Mouse (Mus musculus) layer of hippocampus, postnatal 14 days (tissue): ENCODE results near the gene Mip. TPM values are rescaled to one million over a fixed set of nuclear protein-coding genes. Genes with fewer than 3 reads are reported as not detected.
"Not testable (repeated sequence)": the region's sequence is repeated elsewhere in the genome, so short reads cannot be mapped to it uniquely, and the experiment has no call there.

ENCODE experiments used
- DNase-seq, 2 experiments: peaks; one replicate each; pipeline ENCODE4 v3.0.0; 2021 to 2022; ENCODE audit warnings: low spot score in 2 of 2, mixed read lengths in 1 of 2
- long read RNA-seq, 2 experiments: library from polyadenylated mRNA; stranded (forward); transcript quantifications; one replicate each; pipeline ENCODE4 v2.0.0; 2021
- total RNA-seq, 2 experiments: library from RNA; stranded (reverse); gene quantifications; 2 replicates each; pipeline ENCODE4 v1.2.3; 2021

Gene Mip
- total RNA-seq: not detected
- long read RNA-seq, experiment 1: 0 reads
- long read RNA-seq, experiment 2: 0 reads

DNA sequence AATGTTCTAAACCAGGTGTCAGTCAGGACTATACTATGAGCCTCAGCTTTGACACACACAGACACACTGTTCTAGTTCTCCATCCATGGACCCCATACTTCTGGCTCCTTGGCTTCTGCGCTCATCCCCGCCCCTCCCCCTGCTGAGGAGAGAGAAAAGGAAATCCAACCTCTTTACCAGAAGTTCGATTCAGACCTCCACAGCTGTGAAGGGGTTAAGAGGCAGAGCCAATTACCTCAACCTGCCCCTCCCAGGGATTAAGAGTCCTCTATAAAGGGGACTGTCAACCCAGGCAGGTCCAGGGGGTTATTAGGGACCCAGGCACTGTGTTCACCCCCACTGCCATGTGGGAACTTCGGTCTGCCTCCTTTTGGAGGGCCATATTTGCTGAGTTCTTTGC is at the start of gene Mip:
Gene Mip, plus strand, starts transcription at position 301 of the 400 bp plus-strand sequence.
- DNase-seq: no peak

DNA sequence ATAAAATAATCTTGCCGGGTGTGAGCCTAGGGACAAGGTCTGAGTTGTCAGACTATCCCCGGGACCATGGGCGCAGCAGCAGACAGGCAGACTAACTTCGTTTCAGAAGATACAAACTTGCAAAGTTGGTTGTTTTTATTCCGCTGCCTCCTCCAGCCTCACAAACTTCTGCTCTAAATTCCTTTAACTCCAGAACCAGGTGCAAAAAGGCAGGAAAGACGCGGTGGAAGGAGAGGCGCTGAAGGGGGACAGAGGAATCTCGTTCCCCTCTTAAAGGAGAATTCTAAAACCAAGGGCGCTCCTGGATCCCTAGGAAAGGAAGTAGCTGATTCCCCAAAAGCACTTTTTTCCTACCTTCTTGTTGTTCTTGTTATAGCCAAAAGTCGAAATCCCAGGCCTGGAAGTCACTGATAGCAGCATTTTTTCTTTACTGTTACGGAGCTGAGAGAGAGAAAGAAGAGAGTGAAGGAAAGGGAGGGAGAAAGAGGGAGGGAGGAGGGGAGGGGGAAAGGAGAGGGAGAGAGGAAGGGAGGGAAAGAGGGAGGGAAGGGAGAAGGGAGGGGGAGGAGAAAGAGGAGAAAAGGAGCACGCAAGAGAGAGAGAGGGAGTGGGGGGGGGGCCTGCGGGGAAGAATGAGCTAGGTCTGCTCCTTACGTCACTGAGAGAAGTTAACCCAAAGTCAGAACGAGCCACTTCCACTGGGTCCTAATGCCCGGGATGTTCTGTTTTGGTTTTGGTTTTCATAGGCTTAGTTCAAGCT is 49.5 kb upstream of the Mip start:
- peak; percentile 9 to 64 for DNase-seq

DNA sequence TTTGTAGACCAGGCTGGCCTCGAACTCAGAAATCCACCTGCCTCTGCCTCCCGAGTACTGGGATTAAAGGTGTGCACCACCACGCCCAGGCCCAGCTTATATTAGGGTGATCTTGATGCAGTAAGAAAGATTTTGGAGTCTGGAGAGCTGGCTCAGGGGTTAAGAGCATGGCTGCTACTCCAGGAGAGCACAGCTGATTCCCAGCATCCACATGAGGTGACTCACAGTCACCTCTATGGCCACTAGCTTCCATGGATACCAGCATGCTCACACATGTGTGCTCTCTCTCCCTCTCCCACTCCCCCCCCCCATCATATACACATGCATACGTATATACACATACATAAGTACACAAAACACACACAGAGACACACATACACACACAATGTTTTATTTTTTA is 48.3 kb upstream of the Mip start:
- DNase-seq: no peak

DNA sequence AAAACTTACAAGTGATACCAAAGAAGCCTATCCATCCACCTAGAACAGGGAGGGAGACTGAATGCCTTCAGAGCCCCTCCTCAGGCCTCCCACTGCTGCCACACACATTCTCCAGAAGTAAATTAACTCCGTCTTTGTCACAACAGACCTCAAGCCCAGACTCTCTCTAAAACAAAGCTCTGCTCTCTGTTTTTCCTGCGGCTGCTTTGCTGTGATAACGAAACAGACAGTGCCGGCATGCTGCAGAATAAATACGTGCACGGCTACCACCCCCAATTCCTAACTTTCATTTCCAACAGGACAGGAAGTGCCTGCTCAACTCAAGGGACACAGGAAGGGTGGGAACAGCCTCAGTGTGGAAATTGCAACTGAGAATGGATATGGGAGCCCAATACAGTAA is 45.6 kb upstream of the Mip start, which contains the start of gene Rbms2:
Gene Rbms2, minus strand, starts transcription at position 309 of the 400 bp plus-strand sequence.
- DNase-seq: no peak

DNA sequence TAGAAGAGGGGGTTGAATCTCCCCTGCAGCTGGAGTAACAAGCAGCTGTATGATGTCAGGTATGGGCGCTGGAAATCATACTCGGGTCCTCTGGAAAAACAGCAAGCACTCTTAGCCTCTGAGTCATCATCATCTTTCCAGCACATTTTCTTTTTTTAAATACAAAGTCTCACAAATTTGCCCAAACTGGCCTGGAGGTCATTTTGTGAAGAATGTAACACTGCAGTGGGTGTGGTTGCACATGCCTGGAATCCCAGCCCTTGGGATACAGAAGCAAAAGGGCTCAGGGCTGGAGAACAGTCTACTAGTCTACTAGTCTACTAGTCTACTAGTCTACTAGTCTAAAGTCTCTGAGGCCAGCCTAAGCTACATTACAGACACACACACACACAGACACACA is 41.3 kb upstream of the Mip start:
- DNase-seq: no peak

DNA sequence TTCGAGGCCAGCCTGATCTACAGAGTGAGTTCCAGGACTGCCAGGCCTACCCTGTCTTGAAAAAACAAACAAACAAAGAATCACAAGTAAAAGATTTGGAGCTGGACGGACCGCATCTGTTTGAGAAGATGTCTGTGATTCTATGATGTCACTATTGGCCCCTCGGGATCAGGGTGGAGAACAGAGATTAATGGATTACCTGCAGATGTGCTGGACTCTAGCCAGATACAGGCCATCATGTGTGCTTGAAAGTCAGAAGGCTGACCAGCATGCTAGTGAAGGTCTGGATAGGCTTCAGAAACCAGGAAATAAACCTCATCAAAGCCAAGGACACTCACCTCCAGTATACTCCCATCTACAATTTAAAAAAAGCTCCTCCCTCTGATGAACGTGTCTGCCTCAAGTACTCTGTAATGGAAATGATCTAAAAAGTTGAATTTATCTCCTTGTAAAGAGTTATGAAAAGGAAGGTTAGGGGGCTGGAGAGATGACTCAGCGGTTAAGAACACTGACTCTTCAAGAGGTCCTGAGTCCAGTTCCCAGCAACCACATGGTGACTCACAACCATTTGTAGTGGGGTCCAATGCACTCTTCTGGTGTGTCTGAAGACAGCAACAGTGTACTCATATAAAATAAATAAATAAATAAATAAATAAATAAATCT is 40.2 kb upstream of the Mip start:
- no peak for DNase-seq

DNA sequence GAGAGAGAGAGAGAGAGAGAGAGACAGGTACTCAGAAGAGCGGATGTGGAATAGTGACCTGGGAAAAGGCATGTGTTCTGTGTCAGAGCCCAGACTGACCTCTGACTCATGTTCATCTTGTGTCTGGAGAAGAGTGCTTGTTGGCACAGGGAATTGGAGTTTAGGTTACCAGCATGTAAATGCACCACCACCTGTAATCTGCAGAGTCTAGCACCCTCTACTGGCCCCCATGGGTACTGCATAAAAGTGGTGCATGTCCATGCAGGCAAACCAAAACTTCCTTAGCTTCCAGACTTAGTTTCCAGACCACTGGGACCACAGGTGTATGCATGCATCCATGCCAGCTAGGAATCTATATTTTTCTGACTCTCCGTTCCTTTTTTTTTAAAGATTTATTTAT is 39.7 kb upstream of the Mip start:
- DNase-seq: peak; percentile 62 to 70

DNA sequence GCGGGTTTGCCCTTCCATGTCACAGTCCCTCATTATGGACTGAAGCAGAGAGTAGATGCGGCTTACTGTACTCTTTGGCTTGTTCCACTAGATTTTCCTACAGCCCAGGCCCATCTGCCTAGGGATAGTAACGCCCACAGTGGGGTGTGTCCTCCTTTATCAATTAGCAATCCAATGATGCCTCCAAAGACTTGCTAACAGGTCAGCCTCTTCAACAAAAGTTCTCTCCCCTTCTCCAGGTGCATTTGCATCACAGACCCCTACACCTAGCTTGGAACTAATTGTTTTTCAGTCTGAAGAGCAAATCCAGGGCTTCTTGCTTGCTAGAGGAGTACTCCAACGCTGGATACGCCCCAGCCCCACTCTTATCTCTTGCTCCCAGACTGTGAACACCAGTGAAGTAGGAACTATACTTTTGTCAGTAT is 38.4 kb upstream of the Mip start:
- DNase-seq: no peak

DNA sequence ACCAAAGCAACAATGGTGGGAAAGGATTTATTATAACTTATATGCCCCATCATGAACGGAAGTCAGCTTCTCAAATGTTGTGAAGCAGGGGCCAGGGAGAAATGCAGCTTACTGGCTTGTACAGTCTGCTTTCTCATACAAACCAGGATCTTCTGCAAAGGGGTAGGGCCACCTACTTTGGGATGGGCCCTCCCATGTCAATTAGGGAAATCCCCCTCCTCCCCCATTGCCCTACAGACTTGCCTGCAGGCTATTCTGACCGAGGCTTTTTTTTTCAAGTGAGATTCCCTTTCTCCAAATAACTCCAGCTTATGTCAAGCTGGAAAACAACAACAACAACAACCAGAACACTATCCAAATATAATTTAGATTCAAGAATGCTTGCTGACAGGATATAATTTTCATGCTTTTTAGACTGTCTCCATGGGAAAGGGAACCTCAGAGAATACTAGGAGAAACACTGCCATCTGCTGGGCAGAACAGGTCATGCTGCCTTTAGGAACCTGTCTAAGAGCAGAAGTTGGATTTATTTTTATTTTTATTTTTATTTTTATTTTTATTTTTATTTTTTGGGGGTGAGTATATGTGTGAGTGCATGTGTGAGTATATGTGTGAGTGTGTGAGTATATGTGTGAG is 37.3 kb upstream of the Mip start:
- peak; percentile 63 to 82 for DNase-seq

DNA sequence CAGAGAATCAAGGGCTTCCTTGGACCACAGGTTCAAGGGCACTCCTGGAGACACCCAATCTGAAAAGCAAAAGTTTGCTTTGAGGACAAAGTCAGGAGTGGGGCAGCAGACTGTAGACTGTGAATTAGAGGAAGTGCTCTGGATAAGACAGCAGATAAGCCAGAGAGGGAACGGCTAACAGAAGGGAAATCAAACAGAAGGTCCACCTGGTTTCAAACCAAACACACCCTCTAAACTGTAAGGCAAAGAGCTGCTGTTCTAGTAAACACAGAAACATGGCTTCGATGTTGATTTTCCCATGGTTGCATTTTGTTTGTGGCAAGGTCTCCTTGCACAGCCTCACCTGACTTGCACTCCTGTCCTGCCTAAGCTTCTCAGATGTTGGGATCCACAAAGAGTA is 34.2 kb upstream of the Mip start:
- DNase-seq: no peak

DNA sequence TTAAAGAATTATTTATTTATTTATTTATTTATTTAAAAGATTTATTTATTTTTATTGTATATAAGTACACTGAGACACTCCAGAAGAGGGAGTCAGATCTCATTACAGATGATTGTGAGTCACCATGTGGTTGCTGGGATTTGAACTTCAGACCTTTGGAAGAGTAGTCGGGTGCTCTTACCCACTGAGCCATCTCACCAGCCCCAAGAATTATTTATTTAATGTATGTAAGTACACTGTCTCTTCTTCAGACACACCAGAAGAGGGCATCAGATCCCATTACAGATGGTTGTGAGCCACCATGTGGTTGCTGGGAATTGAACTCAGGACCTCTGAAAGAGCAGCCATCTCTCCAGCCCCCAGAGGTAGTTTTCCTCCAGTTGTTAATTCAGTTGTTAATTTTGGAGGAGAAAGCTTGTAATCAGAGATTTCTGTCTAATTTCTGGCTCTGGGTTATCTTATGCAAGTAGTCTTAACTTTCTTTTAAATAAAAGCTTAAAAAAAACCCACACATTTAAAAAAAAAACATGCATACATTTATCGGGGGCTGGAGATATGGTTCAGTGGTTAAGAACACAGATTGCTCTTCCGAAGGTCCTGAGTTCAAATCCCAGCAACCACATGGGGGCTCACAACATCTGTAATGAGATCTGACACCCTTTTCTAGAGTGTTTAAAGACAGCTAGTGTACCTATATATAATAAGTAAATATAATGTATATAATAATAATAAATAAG is 33.4 kb upstream of the Mip start:
- not testable (repeated sequence) for DNase-seq

DNA sequence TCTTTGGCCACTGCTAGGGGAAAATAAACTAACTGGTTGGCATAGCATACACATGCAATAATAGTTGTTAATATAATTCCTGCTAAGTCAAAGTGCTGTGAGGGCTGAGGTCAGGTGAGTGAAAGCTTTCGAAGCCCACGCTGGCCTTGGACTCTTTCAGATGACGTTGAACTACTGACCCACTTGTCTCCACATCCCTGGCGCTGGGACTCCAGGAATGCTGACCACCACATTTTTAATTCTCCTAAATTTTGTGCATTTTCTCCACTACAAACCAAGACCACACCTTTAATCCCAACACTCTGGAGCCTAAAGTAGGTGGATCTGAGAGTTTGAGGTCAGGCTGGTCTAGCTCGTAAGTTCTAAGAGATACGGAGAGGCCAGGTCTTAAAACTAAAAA is 32.5 kb upstream of the Mip start:
- DNase-seq: no peak

DNA sequence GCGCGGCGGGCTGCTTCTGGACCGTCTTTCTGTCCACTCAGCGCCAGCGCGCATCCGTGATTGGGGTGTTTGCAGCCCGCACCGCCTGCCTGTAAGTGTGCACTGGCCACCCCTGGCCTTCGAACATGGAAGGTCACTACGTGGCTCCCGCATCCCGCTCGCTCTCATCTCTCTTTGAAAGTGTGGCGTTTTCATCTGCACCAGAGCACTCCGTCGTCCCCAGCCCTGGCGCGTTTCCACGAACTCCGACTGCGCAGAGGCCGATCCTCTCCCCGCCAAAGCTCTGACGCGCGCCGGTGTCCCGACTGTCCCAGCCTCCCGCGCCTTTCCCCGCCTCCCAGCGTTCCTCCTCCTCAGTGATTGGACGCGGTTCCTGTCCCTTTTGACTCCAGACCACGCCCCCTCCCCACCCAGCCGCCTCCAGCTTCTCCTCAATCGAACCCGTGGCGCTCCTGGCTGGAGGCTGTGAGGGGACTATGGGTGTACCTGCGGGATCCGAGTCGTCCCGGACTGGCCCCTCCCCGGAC is 31.6 kb upstream of the Mip start, which contains the start of gene Gls2:
Gene Gls2, plus strand, starts transcription at position 434 of the 527 bp plus-strand sequence.
- DNase-seq: peak; percentile 95 to 98

DNA sequence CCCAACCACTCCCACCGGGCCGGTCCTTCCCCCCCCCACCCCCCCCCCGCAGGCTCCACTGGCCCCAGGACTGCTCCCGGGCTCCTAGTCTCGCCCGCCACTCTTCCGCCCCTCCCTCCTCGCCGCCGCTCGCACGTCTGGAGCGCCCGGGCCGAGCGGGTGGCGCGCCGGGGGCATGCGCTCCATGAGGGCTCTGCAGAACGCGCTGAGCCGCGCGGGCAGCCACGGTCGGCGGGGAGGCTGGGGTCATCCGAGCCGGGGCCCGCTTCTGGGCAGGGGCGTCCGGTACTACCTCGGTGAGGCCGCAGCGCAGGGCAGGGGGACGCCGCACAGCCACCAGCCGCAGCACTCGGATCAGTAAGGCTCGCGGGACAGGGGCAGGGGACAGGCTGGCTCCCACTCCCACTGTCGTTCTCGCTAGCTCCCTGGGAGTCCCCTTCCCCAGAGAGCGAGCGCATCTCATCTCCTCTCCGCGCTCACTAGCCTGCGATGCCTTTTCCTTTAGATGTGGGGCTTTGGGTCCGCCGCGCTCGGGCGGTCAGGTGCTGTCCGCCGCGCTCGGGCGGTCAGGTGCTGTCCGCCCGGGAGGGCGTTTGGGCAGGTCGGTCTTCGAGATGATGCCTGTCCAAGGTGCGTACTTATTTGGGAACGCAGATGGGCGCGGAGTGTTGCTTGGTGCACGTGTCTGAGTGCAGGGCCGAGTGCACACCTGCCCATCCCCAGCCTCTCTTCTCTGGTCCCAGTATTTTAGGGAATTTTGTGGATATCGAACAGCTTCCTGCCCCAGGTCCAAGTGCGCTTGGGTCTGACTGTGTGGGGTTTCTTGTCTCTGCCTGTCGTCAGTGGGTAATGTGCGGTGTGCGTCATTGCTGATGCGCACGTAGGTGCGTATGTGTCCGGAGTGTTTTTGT is 30.8 kb upstream of the Mip start:
- peak; percentile 16 to 41 for DNase-seq

DNA sequence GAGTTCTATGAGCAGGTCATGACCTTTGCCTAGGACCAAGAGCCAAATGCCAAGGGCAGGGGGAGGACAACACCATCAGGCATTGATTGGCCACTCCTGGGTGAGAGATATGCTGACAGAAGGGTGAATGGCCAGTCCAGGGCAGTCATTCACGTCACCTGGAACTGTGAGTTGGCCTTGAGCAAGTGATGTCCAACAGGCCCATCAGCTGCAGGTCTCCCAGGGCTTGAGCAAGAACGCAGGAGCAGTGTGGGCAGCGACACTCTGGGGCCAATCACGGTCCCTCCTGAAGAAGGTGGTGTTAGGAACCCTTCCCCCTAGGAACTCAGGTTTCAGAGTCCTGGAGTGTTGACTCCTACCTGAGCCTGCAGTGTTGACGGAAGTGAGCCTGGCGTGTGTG is 23.8 kb upstream of the Mip start:
- no peak for DNase-seq

DNA sequence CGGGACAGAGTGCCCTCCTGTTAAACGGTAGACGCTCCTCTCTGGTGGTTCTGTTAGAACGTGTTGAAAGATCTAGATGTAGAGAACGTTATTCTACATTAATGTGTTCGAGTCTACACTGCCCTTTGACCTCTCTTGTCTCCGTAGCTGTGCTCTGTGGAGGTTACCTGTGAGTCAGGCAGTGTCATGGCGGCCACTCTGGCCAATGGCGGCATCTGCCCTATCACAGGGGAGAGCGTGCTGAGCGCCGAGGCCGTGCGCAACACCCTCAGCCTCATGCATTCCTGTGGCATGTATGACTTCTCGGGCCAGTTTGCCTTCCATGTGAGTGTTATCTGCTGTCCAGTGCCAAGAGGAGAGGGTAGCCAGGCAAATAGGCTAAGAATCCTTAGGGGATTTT is 20.7 kb upstream of the Mip start:
- no peak for DNase-seq

DNA sequence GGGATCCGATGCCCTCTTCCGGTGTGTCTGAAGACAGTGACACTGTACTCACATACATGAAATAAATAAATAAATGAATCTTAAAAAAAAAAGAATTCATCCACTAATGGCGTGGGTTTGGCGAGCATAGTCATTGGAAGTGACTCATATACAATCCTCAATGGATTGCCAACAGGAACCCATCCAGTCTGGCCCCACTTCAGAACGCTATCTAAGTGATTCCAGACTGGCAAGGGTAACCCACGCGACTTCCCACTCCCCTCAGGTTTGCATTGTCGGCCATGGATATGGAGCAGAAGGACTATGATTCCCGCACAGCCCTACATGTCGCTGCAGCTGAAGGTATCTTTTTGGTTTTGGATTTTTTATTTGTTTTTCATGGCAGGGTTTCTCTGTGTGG is 17.3 kb upstream of the Mip start:
- no peak for DNase-seq

DNA sequence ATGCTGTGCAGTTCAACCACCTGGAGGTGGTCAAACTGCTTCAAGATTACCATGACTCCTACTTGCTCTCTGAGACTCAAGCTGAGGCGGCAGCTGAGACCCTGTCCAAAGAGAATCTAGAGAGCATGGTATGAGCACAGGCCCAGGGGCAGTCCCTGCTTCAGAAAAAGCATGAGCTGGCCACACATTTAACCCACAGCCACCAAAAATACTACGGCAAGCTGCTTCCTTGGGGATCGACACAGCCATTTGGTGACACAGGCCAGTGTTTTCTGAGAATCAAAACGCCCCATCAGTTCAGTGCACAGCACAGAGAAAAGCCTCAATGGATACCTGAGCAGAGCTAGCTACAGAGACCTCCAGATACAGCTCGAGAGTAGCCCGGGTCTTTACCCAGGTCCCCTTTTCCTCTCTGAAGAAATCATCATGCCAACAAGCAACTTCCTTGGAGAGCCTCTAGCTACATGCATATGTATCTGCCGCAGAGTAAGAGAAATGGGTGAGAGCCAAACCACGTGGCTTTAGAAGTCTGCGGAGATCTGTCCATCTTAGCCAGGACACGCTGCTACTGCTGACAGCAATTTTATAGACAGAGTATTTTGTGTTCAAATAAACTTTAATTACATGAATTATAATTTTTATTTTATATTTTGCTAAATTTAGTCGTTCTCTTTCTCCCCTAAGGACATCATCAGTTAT is 16.2 kb upstream of the Mip start:
- no peak for DNase-seq

DNA sequence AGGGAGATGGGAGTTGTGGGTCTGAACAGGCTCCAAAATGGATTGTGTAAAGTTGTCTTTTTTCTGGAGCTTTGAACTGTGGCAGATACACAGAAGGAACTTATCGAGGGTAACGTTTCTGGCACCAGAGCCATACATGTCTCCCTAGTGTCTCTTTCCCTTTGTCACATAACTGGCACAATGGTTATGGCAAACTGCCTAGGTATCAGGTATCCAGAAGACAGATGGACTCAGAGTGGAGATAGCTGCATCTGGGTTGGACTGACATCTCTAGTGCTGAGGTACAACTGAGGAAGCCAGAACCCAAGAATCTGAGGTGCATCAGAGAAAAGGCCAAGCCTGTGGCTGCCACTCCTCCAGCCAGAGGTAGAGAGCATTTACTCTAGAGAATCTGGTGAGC is 15.5 kb upstream of the Mip start:
- no peak for DNase-seq

DNA sequence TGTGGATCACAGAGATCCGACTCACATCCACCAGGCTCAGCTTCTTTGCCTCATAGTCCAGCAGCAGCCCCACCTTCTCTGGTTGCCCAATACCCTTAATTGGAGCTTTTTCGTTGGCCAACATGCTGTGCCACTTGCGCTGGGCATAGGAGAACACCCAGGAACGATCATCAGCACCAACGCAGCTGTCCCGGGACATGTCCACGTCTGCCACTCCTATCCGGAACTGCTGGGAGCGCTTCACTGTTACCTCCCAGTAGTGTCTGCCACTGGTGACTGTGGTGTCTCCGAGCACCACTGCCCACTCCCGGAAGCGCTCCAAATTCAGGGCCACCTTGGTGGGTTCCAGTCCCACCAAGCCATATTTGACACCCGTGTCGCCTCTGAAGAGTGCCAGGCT is 14.7 kb upstream of the Mip start:
- DNase-seq: no peak
